Mouse (Mus musculus): ENCODE results near the gene Olfr571. TPM values are rescaled to one million over a fixed set of nuclear protein-coding genes. Genes with fewer than 3 reads are reported as not detected.

Gene Olfr571
- polyA plus RNA-seq (2021) = not detected

DNA sequence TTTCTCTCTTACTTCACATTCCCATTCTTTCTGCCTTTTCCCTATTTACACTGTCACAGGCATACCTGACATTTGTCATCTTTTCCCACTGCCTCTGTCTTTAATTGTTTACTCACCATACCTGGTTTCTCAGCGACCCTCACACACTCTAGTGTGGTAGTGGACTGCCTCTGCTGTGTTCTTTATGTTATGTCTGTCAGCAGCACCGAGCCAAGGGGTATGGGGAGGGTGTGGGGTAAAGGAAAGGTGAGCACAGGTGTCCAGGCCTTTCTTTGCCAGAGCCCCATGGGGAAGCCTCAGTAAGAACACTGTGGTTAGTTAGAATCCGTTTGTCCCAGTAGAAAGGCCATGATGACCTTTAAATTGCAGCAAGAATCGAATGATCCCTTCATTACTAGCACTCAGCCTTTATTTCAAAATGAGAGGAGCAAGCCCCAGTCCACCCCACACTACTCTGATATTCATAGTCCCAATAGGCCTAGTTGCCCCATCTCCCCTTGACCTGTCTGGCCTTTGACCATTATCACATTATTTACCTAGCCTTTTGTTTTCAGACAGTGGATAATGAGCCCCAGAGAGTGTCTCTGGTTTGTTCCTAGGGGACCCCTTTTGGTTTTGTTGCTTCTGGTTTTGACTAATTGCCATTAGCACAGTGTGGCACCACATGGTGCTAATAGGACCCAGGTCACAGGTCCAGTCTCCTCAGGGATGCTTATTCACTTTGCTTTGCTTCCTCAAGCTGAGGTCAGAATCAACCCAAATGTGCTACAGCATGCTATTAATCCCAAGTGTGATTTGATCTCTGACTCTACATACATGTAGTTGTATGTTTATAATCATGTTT, at the start of gene Olfr571:
TSS of gene Olfr571 (minus strand) at position 505 of the 844 bp plus-strand sequence.
- H3K27me3 ChIP-seq = no peaks in the 10 kb centered on the region
- no peak for TF ChIP-seq CTCF (IDR thresholded peaks at IDR 0.05)
- DNase-seq (ENCODE audit: low read depth, low spot score) (no peak), ATAC-seq (no peak)
- in situ Hi-C loops (cut with MboI; ENCODE audit: low pct_unique_long_range_greater_than_20kb) = loop anchor here (5.0 kb wide), 2 partner anchors 225 to 410 kb away; no protein-coding TSS in a partner anchor
- ChIA-PET POLR2A (no interaction called here), CTCF (no interaction called here)

- no peak for TF ChIP-seq CTCF (IDR thresholded peaks at IDR 0.05)
- peaks cover 6% of the 10 kb centered on the region for H3K27me3 ChIP-seq
- DNase-seq (ENCODE audit: low read depth, low spot score) (no peak), ATAC-seq (no peak)
- POLR2A ChIA-PET = no interaction called here
- in situ Hi-C loops (cut with MboI; ENCODE audit: low pct_unique_long_range_greater_than_20kb) = no loop called here
- CTCF ChIA-PET = no interaction called here
Measured at GRCm38 (mm10) chr7:102962360-102962759, 45.0 kb upstream of the Olfr571 start, which contains the start of gene Olfr576. Olfr576 (plus strand) TSS chr7:102962660.

- H3K27me3 ChIP-seq = no peaks in the 10 kb centered on the region
- ATAC-seq (no peak), DNase-seq (ENCODE audit: low read depth, low spot score) (no peak)
- ChIA-PET CTCF (no interaction called here), POLR2A (no interaction called here)
- in situ Hi-C loops (cut with MboI; ENCODE audit: low pct_unique_long_range_greater_than_20kb) = no loop called here
- TF ChIP-seq CTCF (IDR thresholded peaks at IDR 0.05) = no peak
Measured at GRCm38 (mm10) chr7:102958593-102958992, 41.3 kb upstream of the Olfr571 start, which contains the start of gene Olfr575. Olfr575 (minus strand) TSS chr7:102958775.

GRCm38 (mm10) chr7:102958137-102958536, 40.8 kb upstream of the Olfr571 start:
- TF ChIP-seq CTCF (IDR thresholded peaks at IDR 0.05) = no peak
- no peaks in the 10 kb centered on the region for H3K27me3 ChIP-seq
- in situ Hi-C loops (cut with MboI; ENCODE audit: low pct_unique_long_range_greater_than_20kb) = no loop called here
- ATAC-seq = no peak
- POLR2A ChIA-PET = no interaction called here
- no peak for DNase-seq (ENCODE audit: low read depth, low spot score)
- CTCF ChIA-PET = no interaction called here

DNA sequence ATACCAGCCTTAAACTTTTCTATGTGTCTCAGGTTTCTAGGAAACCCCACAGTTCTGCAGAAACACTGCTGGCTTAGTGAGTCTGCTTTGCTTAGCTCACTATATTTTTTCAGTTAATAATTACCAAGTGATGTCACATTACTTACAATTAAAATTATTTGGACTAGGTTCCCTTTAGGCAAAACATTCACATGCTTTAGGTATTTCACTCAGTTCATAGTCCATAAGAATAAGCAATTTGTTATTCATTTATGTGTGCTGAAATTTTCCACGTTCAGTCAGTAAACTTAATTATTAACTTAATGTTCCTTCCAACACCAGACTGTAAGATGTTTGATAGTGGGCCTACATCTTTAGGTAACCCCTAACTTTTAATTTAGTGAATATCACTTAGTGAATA, 33.4 kb upstream of the Olfr571 start:
- in situ Hi-C loops (cut with MboI; ENCODE audit: low pct_unique_long_range_greater_than_20kb) = no loop called here
- no peak for DNase-seq (ENCODE audit: low read depth, low spot score)
- no peak for ATAC-seq
- ChIA-PET CTCF (no interaction called here), POLR2A (no interaction called here)
- no peak for TF ChIP-seq CTCF (IDR thresholded peaks at IDR 0.05)
- no peaks in the 10 kb centered on the region for H3K27me3 ChIP-seq

DNA sequence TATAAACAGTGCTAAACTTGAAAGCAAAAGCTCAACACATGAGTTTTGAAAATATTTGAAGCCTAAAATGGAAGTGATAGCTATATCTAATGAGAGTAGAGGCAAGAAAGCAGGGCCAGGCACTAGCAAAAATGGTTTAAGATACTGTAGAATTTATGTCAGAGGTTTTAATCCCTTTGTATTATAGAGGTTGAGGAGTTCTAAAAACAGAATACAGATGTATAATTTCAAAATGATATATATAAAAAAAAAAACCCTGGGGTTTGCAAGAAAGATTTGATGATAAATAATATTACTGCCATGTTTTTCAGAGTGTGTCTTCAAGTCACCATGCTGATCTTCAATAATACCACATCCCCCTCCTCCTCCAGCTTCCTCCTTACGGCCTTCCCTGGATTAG, 30.8 kb upstream of the Olfr571 start, which contains the start of gene Olfr574:
TSS of gene Olfr574 (plus strand) at position 301 of the 400 bp plus-strand sequence.
- POLR2A ChIA-PET = no interaction called here
- in situ Hi-C loops (cut with MboI; ENCODE audit: low pct_unique_long_range_greater_than_20kb) = no loop called here
- H3K27me3 ChIP-seq = no peaks in the 10 kb centered on the region
- ATAC-seq (no peak), DNase-seq (ENCODE audit: low read depth, low spot score) (no peak)
- TF ChIP-seq CTCF (IDR thresholded peaks at IDR 0.05) = no peak
- CTCF ChIA-PET = no interaction called here

DNA sequence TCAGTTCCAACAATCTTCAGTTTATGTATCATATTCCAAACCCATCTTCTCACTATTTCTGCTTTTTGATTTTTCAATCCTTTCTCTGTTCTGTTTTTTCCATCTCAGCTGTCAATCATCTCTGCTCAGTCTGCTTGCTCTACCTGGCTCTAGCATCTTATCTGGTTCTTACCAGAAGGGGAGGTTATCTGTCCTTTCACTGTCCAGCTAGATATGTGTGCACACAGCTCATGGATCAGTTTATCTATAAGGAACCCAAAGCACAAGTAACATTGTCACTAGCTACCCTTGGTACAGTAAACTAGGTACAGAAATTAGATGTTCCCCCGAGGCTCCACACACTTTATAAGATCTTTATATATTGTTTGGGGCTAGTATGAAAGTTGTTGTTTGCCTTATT, 26.1 kb upstream of the Olfr571 start:
- in situ Hi-C loops (cut with MboI; ENCODE audit: low pct_unique_long_range_greater_than_20kb) = no loop called here

DNA sequence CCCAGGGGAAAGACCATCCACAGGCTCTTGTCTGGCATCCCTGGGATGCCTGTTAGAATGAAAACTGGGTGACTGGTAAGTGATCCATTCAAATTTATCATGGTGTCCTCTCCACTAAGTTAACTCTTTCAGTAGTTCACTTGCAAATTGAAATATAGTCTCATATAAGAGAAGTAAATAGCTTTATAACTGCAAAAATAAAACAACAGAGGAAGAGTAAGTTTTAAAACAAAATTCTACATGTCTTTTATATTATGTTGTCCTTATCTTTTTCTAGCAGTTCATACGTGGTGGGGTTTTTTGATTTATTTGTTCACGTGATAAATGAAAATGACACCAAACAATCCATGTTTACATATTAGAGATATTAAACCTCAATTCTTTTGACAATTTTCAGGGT, 25.1 kb upstream of the Olfr571 start, which contains the start of gene Olfr573-ps1:
TSS of gene Olfr573-ps1 (minus strand) at position 101 of the 400 bp plus-strand sequence.
- ATAC-seq = no peak
- no peaks in the 10 kb centered on the region for H3K27me3 ChIP-seq
- ChIA-PET CTCF (no interaction called here), POLR2A (no interaction called here)
- no peak for TF ChIP-seq CTCF (IDR thresholded peaks at IDR 0.05)
- DNase-seq (ENCODE audit: low read depth, low spot score) = no peak
- in situ Hi-C loops (cut with MboI; ENCODE audit: low pct_unique_long_range_greater_than_20kb) = no loop called here

More for the DNA sequence above, 26.1 kb upstream of the Olfr571 start:
- no peaks in the 10 kb centered on the region for H3K27me3 ChIP-seq
- no peak for ATAC-seq
- ChIA-PET POLR2A (no interaction called here), CTCF (no interaction called here)
- TF ChIP-seq CTCF (IDR thresholded peaks at IDR 0.05) = no peak
- no peak for DNase-seq (ENCODE audit: low read depth, low spot score)

DNA sequence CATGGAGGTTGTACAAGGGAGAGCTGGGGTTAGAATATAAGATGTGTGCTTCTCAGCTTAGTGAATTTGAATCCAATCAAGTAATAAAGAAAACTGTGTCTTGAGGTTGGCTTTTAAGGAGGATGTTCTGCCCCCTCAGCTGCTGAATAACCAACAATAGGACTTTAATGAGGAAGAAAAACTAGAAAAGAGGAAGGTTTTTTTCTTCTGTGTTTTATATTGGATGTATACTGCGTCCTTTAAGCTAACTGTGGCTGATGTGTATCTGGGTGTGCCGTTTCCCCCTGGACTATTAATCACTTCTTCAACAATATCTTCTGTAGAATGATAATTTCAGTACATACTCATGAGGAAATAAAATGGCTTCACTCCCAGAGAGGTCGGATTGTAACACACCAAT, 9.8 kb upstream of the Olfr571 start:
- no peak for TF ChIP-seq CTCF (IDR thresholded peaks at IDR 0.05)
- POLR2A ChIA-PET = no interaction called here
- no peak for ATAC-seq
- H3K27me3 ChIP-seq = peaks cover 4% of the 10 kb centered on the region
- in situ Hi-C loops (cut with MboI; ENCODE audit: low pct_unique_long_range_greater_than_20kb) = no loop called here
- no peak for DNase-seq (ENCODE audit: low read depth, low spot score)
- CTCF ChIA-PET = no interaction called here

- in situ Hi-C loops (cut with MboI; ENCODE audit: low pct_unique_long_range_greater_than_20kb) = loop anchor here (5.0 kb wide), 1 partner anchor 257 kb away; no protein-coding TSS in a partner anchor
Measured at GRCm38 (mm10) chr7:102924109-102924508, 6.8 kb upstream of the Olfr571 start, which contains the start of gene Olfr572. Olfr572 (plus strand) TSS chr7:102924409.

DNA sequence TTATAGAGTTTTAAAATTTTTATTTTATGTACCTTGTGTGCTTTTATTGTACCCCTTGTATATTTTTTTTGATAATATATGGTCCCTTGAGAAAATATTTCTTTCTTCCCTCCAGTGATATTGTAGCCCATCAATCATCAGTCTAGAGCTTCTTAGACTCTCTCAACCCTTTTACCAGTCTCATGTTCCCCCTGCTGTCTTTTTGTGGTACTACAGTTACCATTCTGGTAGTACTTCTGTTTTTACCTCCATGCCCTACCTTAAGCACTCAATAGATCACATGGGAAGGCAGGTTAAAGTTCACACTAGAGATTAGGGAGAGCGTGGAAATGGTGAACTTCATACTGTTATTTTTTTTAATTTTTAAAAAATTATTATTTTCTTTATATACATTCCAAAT, 2.3 kb upstream of the Olfr571 start:
- ATAC-seq (no peak), DNase-seq (ENCODE audit: low read depth, low spot score) (peak; percentile 9)
- no peaks in the 10 kb centered on the region for H3K27me3 ChIP-seq
- ChIA-PET CTCF (interaction anchor here (1.0 kb wide), 1 partner anchor 14 kb away, joined by 3 read pairs; no protein-coding TSS in a partner anchor), POLR2A (no interaction called here)
- TF ChIP-seq CTCF (IDR thresholded peaks at IDR 0.05) = peak; percentile 55
- in situ Hi-C loops (cut with MboI; ENCODE audit: low pct_unique_long_range_greater_than_20kb) = loop anchor here (5.0 kb wide), 3 partner anchors 227 to 412 kb away; no protein-coding TSS in a partner anchor

More at GRCm38 (mm10) chr7:102924109-102924508, 6.8 kb upstream of the Olfr571 start, which contains the start of gene Olfr572:
- POLR2A ChIA-PET = no interaction called here
- no peak for ATAC-seq
- no peak for DNase-seq (ENCODE audit: low read depth, low spot score)
- CTCF ChIA-PET = no interaction called here
- H3K27me3 ChIP-seq = peaks cover 4% of the 10 kb centered on the region
- no peak for TF ChIP-seq CTCF (IDR thresholded peaks at IDR 0.05)
